Mouse (Mus musculus): ENCODE data around the gene Trmt13. TPM values are rescaled to one million over a fixed set of nuclear protein-coding genes. Genes with fewer than 3 reads are reported as not detected.

Trmt13 gene
- total RNA-seq, 1 experiment from 2014 or later = 13.2 TPM

GRCm38 (mm10) chr3:116542532-116542931 lies 71.9 kb downstream of the Trmt13 start:
- no peak for DNase-seq

GRCm38 (mm10) chr3:116542070-116542469 lies 72.3 kb downstream of the Trmt13 start:
- no peak for DNase-seq

GRCm38 (mm10) chr3:116537200-116537573 lies 77.2 kb downstream of the Trmt13 start:
- DNase-seq = no peak

GRCm38 (mm10) chr3:116536428-116537199 lies 77.8 kb downstream of the Trmt13 start:
- no peak for DNase-seq

Other genes with a start within 250 kb of the Trmt13 start
- gene Cdc14a, start 190.6 kb downstream of the Trmt13 start, total RNA-seq (2021) = 8.8 and 16.4 TPM in 2 replicates
- 34.7 and 35.1 TPM in 2 replicates for gene Rtca, start 106.4 kb downstream of the Trmt13 start, total RNA-seq (2021)
- 98.2 and 106 TPM in 2 replicates for gene Dbt, start 101.5 kb downstream of the Trmt13 start, total RNA-seq (2021)
- 4.9 and 6.8 TPM in 2 replicates for gene Lrrc39, start 51.6 kb downstream of the Trmt13 start, total RNA-seq (2021)
- gene Sass6, start 19.6 kb downstream of the Trmt13 start, total RNA-seq (2021) = 5.6 and 6.5 TPM in 2 replicates
- 46.8 and 53.1 TPM in 2 replicates for gene Mfsd14a, start 48.1 kb upstream of the Trmt13 start, total RNA-seq (2021)
- gene Gm43191, start 66.7 kb upstream of the Trmt13 start, total RNA-seq (2021) = not detected in 2 replicates
- 24.7 and 30.0 TPM in 2 replicates for gene Slc35a3, start 98.2 kb upstream of the Trmt13 start, total RNA-seq (2021)
- 43.6 and 46.4 TPM in 2 replicates for gene Agl, start 193.6 kb upstream of the Trmt13 start, total RNA-seq (2021)
- 14.3 and 21.6 TPM in 2 replicates for gene Frrs1, start 244.9 kb upstream of the Trmt13 start, total RNA-seq (2021)